Mouse (Mus musculus) forebrain, postnatal 0 days (tissue): ENCODE data around the gene Edem1. TPM values are rescaled to one million over a fixed set of nuclear protein-coding genes. Genes with fewer than 3 reads are reported as not detected.

ENCODE experiments used
- ATAC-seq: fragments of 200-750 bp; cut with Nextera tagmentation; 2 replicates; pipeline ENCODE4 v1.8.0; 2017; ENCODE audit warnings: mild to moderate bottlenecking, moderate library complexity
- DNase-seq: peaks from one replicate; pipeline ENCODE4 v3.0.0-alpha.2; 2015
- H3K27ac ChIP-seq: fragments of 300-500 bp; sonication (generic); 2 replicates; pipeline ENCODE4 v1.5.1; 2014; ENCODE audit warnings: low read depth, mild to moderate bottlenecking, antibody characterized with exemption, low read length, moderate library complexity, mixed read lengths
- H3K27me3 ChIP-seq: fragments of 300-500 bp; sonication (generic); 2 replicates; pipeline ENCODE4 v1.6.1; 2014; ENCODE audit warnings: mild to moderate bottlenecking, low read length, mixed read lengths; ENCODE audit not compliant: insufficient read depth
- H3K36me3 ChIP-seq: fragments of 300-500 bp; sonication (generic); 2 replicates; pipeline ENCODE4 v1.6.1; 2014; ENCODE audit warnings: mild to moderate bottlenecking, moderate library complexity; ENCODE audit not compliant: insufficient read depth
- H3K4me1 ChIP-seq: fragments of 300-500 bp; sonication (generic); 2 replicates; pipeline ENCODE4 v1.6.1; 2014; ENCODE audit warnings: antibody characterized with exemption; ENCODE audit not compliant: insufficient read depth
- H3K4me2 ChIP-seq: fragments of 300-500 bp; sonication (generic); 2 replicates; pipeline ENCODE4 v1.6.1; 2014; ENCODE audit warnings: low read depth, mild to moderate bottlenecking, moderate library complexity
- H3K4me3 ChIP-seq: fragments of 300-500 bp; sonication (generic); 2 replicates; pipeline ENCODE4 v1.5.1; 2014; ENCODE audit warnings: low read depth, low read length, mixed read lengths
- H3K9ac ChIP-seq: fragments of 300-500 bp; sonication (generic); 2 replicates; pipeline ENCODE4 v1.6.1; 2014; ENCODE audit warnings: mild to moderate bottlenecking
- H3K9me3 ChIP-seq: fragments of 300-500 bp; sonication (generic); 2 replicates; pipeline ENCODE4 v1.6.1; 2016; ENCODE audit warnings: low read length
- CTCF ChIP-seq: sonication (generic); IDR thresholded peaks from 2 replicates; pipeline ENCODE4 v1.5.1; 2016; ENCODE audit warnings: antibody characterized with exemption, control low read depth, low read depth
- WGBS: fragments of 180-500 bp; shearing (Covaris S2); extraction: QIAGEN DNeasy Blood & Tissue Kit; methylation state at CpG from one replicate; pipeline ENCODE4 v1.1.7; 2014; 5-methylcytosine and 5-hydroxymethylcytosine counted together
- polyA plus RNA-seq: library from polyadenylated mRNA; unstranded; fragments of >200 nt; fragmentation: Nextera tagmentation; extraction: Ambion mirVana; gene quantifications from 2 replicates; pipeline ENCODE4 v1.2.1, GENCODE M21; 2015
- total RNA-seq: library from RNA; depleted of rRNA; stranded (reverse); fragments of >200 nt; gene quantifications from 2 replicates; pipeline ENCODE4 v1.2.3, GENCODE M21; 2014

Edem1 gene
- total and polyA plus RNA-seq, 2 experiments from 2014 or later = 4.2 to 21.1 TPM

GRCm38 (mm10) chr6:108837958-108838357 is 9.5 kb downstream of the Edem1 start:
- H3K27ac ChIP-seq = no peak overlapping the region
- H3K27me3 ChIP-seq = no peaks in the 10 kb centered on the region
- DNase-seq (no peak), ATAC-seq (no peak)
- no peaks in the 10 kb centered on the region for H3K4me1 ChIP-seq
- no peak for TF ChIP-seq CTCF
- 89% methylated on average over 4 of the region's 4 CpGs for WGBS
- H3K9ac ChIP-seq = no peak overlapping the region
- no peak overlapping the region for H3K4me3 ChIP-seq
- H3K36me3 ChIP-seq = peaks cover 18% of the 10 kb centered on the region; the same call in 1 of the 2 replicates
- H3K9me3 ChIP-seq = no peaks in the 10 kb centered on the region
- H3K4me2 ChIP-seq = no peak overlapping the region

- H3K36me3 ChIP-seq = peaks cover 24% of the 10 kb centered on the region; the same call in 1 of the 2 replicates
- WGBS = 91% methylated on average over 4 of the region's 4 CpGs
- no peak overlapping the region for H3K27ac ChIP-seq
- H3K9ac ChIP-seq = no peak overlapping the region
- no peak overlapping the region for H3K4me2 ChIP-seq
- H3K4me3 ChIP-seq = no peak overlapping the region
- H3K9me3 ChIP-seq = no peaks in the 10 kb centered on the region
- TF ChIP-seq CTCF = no peak
- ATAC-seq = no peak
- DNase-seq = no peak
- H3K27me3 ChIP-seq = no peaks in the 10 kb centered on the region
- H3K4me1 ChIP-seq = no peaks in the 10 kb centered on the region
Measured at GRCm38 (mm10) chr6:108839432-108839831, 11.0 kb downstream of the Edem1 start.

- Histone ChIP-seq H3K4me1 (no peaks in the 10 kb centered on the region), H3K36me3 (peaks cover 27% of the 10 kb centered on the region), H3K4me3 (no peak overlapping the region), H3K4me2 (no peak overlapping the region), H3K9ac (no peak overlapping the region), H3K27me3 (no peaks in the 10 kb centered on the region), H3K9me3 (no peaks in the 10 kb centered on the region), H3K27ac (no peak overlapping the region)
- WGBS = 93% methylated on average over 8 of the region's 8 CpGs
- ATAC-seq (no peak), DNase-seq (no peak)
- no peak for TF ChIP-seq CTCF
Measured at GRCm38 (mm10) chr6:108840861-108841640, 12.6 kb downstream of the Edem1 start.

- 56% methylated on average over 1 of the region's 1 CpGs for WGBS
Measured at GRCm38 (mm10) chr6:108843664-108844063, 15.2 kb downstream of the Edem1 start.

GRCm38 (mm10) chr6:108844093-108844492 is 15.7 kb downstream of the Edem1 start:
- no peak overlapping the region for H3K4me2 ChIP-seq
- no peaks in the 10 kb centered on the region for H3K27me3 ChIP-seq
- no peak for DNase-seq
- H3K9me3 ChIP-seq = no peaks in the 10 kb centered on the region
- H3K9ac ChIP-seq = no peak overlapping the region
- H3K27ac ChIP-seq = no peak overlapping the region
- no peak for ATAC-seq
- H3K4me1 ChIP-seq = no peaks in the 10 kb centered on the region
- TF ChIP-seq CTCF = no peak
- peaks cover 26% of the 10 kb centered on the region for H3K36me3 ChIP-seq
- 90% methylated on average over 3 of the region's 3 CpGs for WGBS
- no peak overlapping the region for H3K4me3 ChIP-seq

More at GRCm38 (mm10) chr6:108843664-108844063, 15.2 kb downstream of the Edem1 start:
- Histone ChIP-seq H3K36me3 (peaks cover 22% of the 10 kb centered on the region), H3K27me3 (no peaks in the 10 kb centered on the region), H3K4me1 (no peaks in the 10 kb centered on the region), H3K9ac (no peak overlapping the region), H3K4me3 (no peak overlapping the region), H3K27ac (no peak overlapping the region), H3K9me3 (no peaks in the 10 kb centered on the region), H3K4me2 (no peak overlapping the region)
- no peak for TF ChIP-seq CTCF
- no peak for DNase-seq
- ATAC-seq = no peak

- Histone ChIP-seq H3K36me3 (peaks cover 22% of the 10 kb centered on the region), H3K4me1 (no peaks in the 10 kb centered on the region), H3K4me2 (no peak overlapping the region), H3K9me3 (no peaks in the 10 kb centered on the region), H3K9ac (no peak overlapping the region), H3K27me3 (no peaks in the 10 kb centered on the region), H3K27ac (no peak overlapping the region), H3K4me3 (no peak overlapping the region)
- ATAC-seq (no peak), DNase-seq (no peak)
- TF ChIP-seq CTCF = no peak
- WGBS = 87% methylated on average over 7 of the region's 7 CpGs
Measured at GRCm38 (mm10) chr6:108844771-108845170, 16.3 kb downstream of the Edem1 start.

- no peak overlapping the region for H3K9ac ChIP-seq
- H3K4me2 ChIP-seq = no peak overlapping the region
- no peaks in the 10 kb centered on the region for H3K9me3 ChIP-seq
- peaks cover 49% of the 10 kb centered on the region for H3K36me3 ChIP-seq
- 93% methylated on average over 8 of the region's 8 CpGs for WGBS
- no peak for TF ChIP-seq CTCF
- no peak for ATAC-seq
- H3K4me3 ChIP-seq = no peak overlapping the region
- H3K27me3 ChIP-seq = no peaks in the 10 kb centered on the region
- no peaks in the 10 kb centered on the region for H3K4me1 ChIP-seq
- DNase-seq = no peak
- H3K27ac ChIP-seq = no peak overlapping the region
Measured at GRCm38 (mm10) chr6:108852088-108852670, 23.7 kb downstream of the Edem1 start.
